Mouse (Mus musculus) stomach, postnatal 0 days (tissue): Measurements from ENCODE around the gene Thumpd1. TPM values are rescaled to one million over a fixed set of nuclear protein-coding genes. Genes with fewer than 3 reads are reported as not detected.
"Not testable (repeated sequence)": the region's sequence is repeated elsewhere in the genome, so short reads cannot be mapped to it uniquely, and the experiment has no call there.

Experiments used
- ATAC-seq: fragments of 200-750 bp; cut with Nextera tagmentation; 2 replicates; pipeline ENCODE4 v1.8.0; 2017; ENCODE audit not compliant: low FRiP score, low TSS enrichment
- DNase-seq: peaks from one replicate; pipeline ENCODE4 v3.0.0-alpha.2; 2016; ENCODE audit warnings: low spot score
- H3K27ac ChIP-seq: fragments of 300-500 bp; sonication (generic); replicated peaks from 2 replicates; pipeline ENCODE4 v1.5.1; 2014; ENCODE audit warnings: mild to moderate bottlenecking, control low read depth
- H3K27me3 ChIP-seq: fragments of 300-500 bp; sonication (generic); 2 replicates; pipeline ENCODE4 v1.6.1; 2014; ENCODE audit warnings: low read length; ENCODE audit not compliant: control insufficient read depth, insufficient read depth
- H3K36me3 ChIP-seq: fragments of 300-500 bp; sonication (generic); 2 replicates; pipeline ENCODE4 v1.6.1; 2014; ENCODE audit warnings: low read length, mixed read lengths; ENCODE audit not compliant: control insufficient read depth, insufficient read depth
- H3K4me1 ChIP-seq: fragments of 300-500 bp; sonication (generic); replicated peaks from 2 replicates; pipeline ENCODE4 v1.6.1; 2014; ENCODE audit warnings: antibody characterized with exemption; ENCODE audit not compliant: control insufficient read depth, insufficient read depth
- H3K4me2 ChIP-seq: fragments of 300-500 bp; sonication (generic); replicated peaks from 2 replicates; pipeline ENCODE4 v1.6.1; 2014; ENCODE audit warnings: low read depth, mild to moderate bottlenecking, control low read depth, moderate library complexity
- H3K4me3 ChIP-seq: fragments of 300-500 bp; sonication (generic); 2 replicates; pipeline ENCODE4 v1.5.1; 2014; ENCODE audit warnings: low read depth, low read length, control low read depth
- H3K9ac ChIP-seq: fragments of 300-500 bp; sonication (generic); 2 replicates; pipeline ENCODE4 v1.6.1; 2014; ENCODE audit warnings: mild to moderate bottlenecking, low read length, control low read depth, mixed read lengths
- H3K9me3 ChIP-seq: fragments of 300-500 bp; sonication (generic); 2 replicates; pipeline ENCODE4 v1.6.1; 2016; ENCODE audit warnings: low read length; ENCODE audit not compliant: control insufficient read depth
- CTCF ChIP-seq: IDR thresholded peaks from 2 replicates; pipeline ENCODE4 v1.5.1; 2016; ENCODE audit warnings: antibody characterized with exemption, low read depth, mild to moderate bottlenecking, moderate library complexity
- EP300 ChIP-seq: optimal IDR thresholded peaks from 2 replicates; pipeline ENCODE3; 2016; ENCODE audit warnings: antibody characterized with exemption
- WGBS: fragments of 180-500 bp; shearing (Covaris S2); extraction: QIAGEN DNeasy Blood & Tissue Kit; methylation state at CpG from one replicate; pipeline ENCODE4 v1.1.7; 2014; 5-methylcytosine and 5-hydroxymethylcytosine counted together
- polyA plus RNA-seq: library from polyadenylated mRNA; unstranded; fragments of >200 nt; fragmentation: Nextera tagmentation; extraction: Ambion mirVana; gene quantifications from 2 replicates; pipeline ENCODE4 v1.2.1, GENCODE M21; 2015

Thumpd1 gene
- polyA plus RNA-seq, 1 experiment from 2014 or later, result 34.2 TPM

- Histone ChIP-seq H3K4me2 (no peak overlapping the region), H3K9me3 (no peaks in the 10 kb centered on the region), H3K36me3 (no peaks in the 10 kb centered on the region), H3K27me3 (no peaks in the 10 kb centered on the region), H3K4me1 (no peaks in the 10 kb centered on the region), H3K9ac (no peak overlapping the region), H3K4me3 (no peak overlapping the region), H3K27ac (no peak overlapping the region)
- WGBS, result 90% methylated on average over 1 of the region's 1 CpGs
- no peak for DNase-seq
- no peak for TF ChIP-seq EP300
- no peak for TF ChIP-seq CTCF
- ATAC-seq, result no peak
These were observed 33.1 kb upstream of the Thumpd1 start for GRCm38 (mm10) chr7:119753696-119754095.

GRCm38 (mm10) chr7:119749942-119750341, 29.3 kb upstream of the Thumpd1 start:
- H3K27ac ChIP-seq, result no peak overlapping the region
- H3K4me1 ChIP-seq, result no peaks in the 10 kb centered on the region
- ATAC-seq (no peak), DNase-seq (no peak)
- H3K27me3 ChIP-seq, result no peaks in the 10 kb centered on the region
- H3K36me3 ChIP-seq, result no peaks in the 10 kb centered on the region
- H3K9ac ChIP-seq, result no peak overlapping the region
- TF ChIP-seq EP300 (no peak), CTCF (no peak)
- 35% methylated on average over 2 of the region's 2 CpGs for WGBS
- no peak overlapping the region for H3K4me2 ChIP-seq
- no peaks in the 10 kb centered on the region for H3K9me3 ChIP-seq
- no peak overlapping the region for H3K4me3 ChIP-seq

GRCm38 (mm10) chr7:119748761-119749160, 28.2 kb upstream of the Thumpd1 start:
- ATAC-seq (no peak), DNase-seq (no peak)
- H3K36me3 ChIP-seq, result no peaks in the 10 kb centered on the region
- no peaks in the 10 kb centered on the region for H3K9me3 ChIP-seq
- TF ChIP-seq CTCF (no peak), EP300 (no peak)
- H3K4me2 ChIP-seq, result no peak overlapping the region
- H3K9ac ChIP-seq, result no peak overlapping the region
- H3K27ac ChIP-seq, result no peak overlapping the region
- no peaks in the 10 kb centered on the region for H3K4me1 ChIP-seq
- 63% methylated on average over 1 of the region's 2 CpGs for WGBS
- H3K27me3 ChIP-seq, result no peaks in the 10 kb centered on the region
- no peak overlapping the region for H3K4me3 ChIP-seq

- H3K9me3 ChIP-seq, result no peaks in the 10 kb centered on the region
- H3K27ac ChIP-seq, result no peak overlapping the region
- DNase-seq (no peak), ATAC-seq (no peak)
- no peaks in the 10 kb centered on the region for H3K36me3 ChIP-seq
- H3K4me2 ChIP-seq, result no peak overlapping the region
- no peak overlapping the region for H3K9ac ChIP-seq
- TF ChIP-seq EP300 (no peak), CTCF (no peak)
- no peak overlapping the region for H3K4me3 ChIP-seq
- no peaks in the 10 kb centered on the region for H3K27me3 ChIP-seq
- H3K4me1 ChIP-seq, result no peaks in the 10 kb centered on the region
- WGBS, result 37% methylated on average over 1 of the region's 1 CpGs
These were observed 25.3 kb upstream of the Thumpd1 start for GRCm38 (mm10) chr7:119745869-119746268.

GRCm38 (mm10) chr7:119744321-119744720, 23.7 kb upstream of the Thumpd1 start:
- DNase-seq, result peak; percentile 65
- peak overlapping the region; percentile 12 for H3K4me3 ChIP-seq
- no peaks in the 10 kb centered on the region for H3K9me3 ChIP-seq
- ATAC-seq, result peak; percentile 51; the same call in 1 of the 2 replicates
- peak; percentile 62 for TF ChIP-seq CTCF
- TF ChIP-seq EP300, result no peak
- 11% methylated on average over 33 of the region's 34 CpGs for WGBS
- no peaks in the 10 kb centered on the region for H3K4me1 ChIP-seq
- peak overlapping the region; percentile 38 for H3K4me2 ChIP-seq
- peak overlapping the region; percentile 41; the same call in 1 of the 2 replicates for H3K9ac ChIP-seq
- no peaks in the 10 kb centered on the region for H3K36me3 ChIP-seq
- H3K27me3 ChIP-seq, result no peaks in the 10 kb centered on the region
- no peak overlapping the region for H3K27ac ChIP-seq

GRCm38 (mm10) chr7:119739798-119740468, 19.3 kb upstream of the Thumpd1 start:
- H3K4me3 ChIP-seq, result peak overlapping the region; percentile 21; the same call in 1 of the 2 replicates
- H3K27me3 ChIP-seq, H3K9ac ChIP-seq, H3K9me3 ChIP-seq, H3K27ac ChIP-seq, H3K4me1 ChIP-seq, DNase-seq, H3K36me3 ChIP-seq: not testable (repeated sequence)
- peak overlapping the region; percentile 42 for H3K4me2 ChIP-seq
- ATAC-seq, result peak; percentile 47; the same call in 1 of the 2 replicates
- 0% methylated on average over 7 of the region's 44 CpGs for WGBS
